Mouse (Mus musculus) heart, embryonic 11.5 days (tissue): Measurements from ENCODE around the gene Otor. TPM values are rescaled to one million over a fixed set of nuclear protein-coding genes. Genes with fewer than 3 reads are reported as not detected.

ENCODE experiments used
- ATAC-seq: fragments of 200-750 bp; cut with Nextera tagmentation; replicated peaks from 2 replicates; pipeline ENCODE4 v1.8.0; 2017; ENCODE audit warnings: moderate library complexity; ENCODE audit not compliant: insufficient number of reproducible peaks, low FRiP score, low TSS enrichment
- H3K27ac ChIP-seq: fragments of 300-500 bp; sonication (generic); 2 replicates; pipeline ENCODE4 v1.5.1; 2014; ENCODE audit warnings: mild to moderate bottlenecking, low read depth, low read length
- H3K27me3 ChIP-seq: fragments of 300-500 bp; sonication (generic); 2 replicates; pipeline ENCODE4 v1.6.1; 2014; ENCODE audit warnings: mild to moderate bottlenecking, low read length, mixed read lengths; ENCODE audit not compliant: control insufficient read depth, insufficient read depth
- H3K36me3 ChIP-seq: fragments of 300-500 bp; sonication (generic); 2 replicates; pipeline ENCODE4 v1.6.1; 2014; ENCODE audit warnings: mild to moderate bottlenecking, low read length, moderate library complexity, mixed read lengths; ENCODE audit not compliant: control insufficient read depth, insufficient read depth
- H3K4me1 ChIP-seq: fragments of 300-500 bp; sonication (generic); 2 replicates; pipeline ENCODE4 v1.6.1; 2014; ENCODE audit warnings: low read length; ENCODE audit not compliant: control insufficient read depth, insufficient read depth
- H3K4me2 ChIP-seq: fragments of 300-500 bp; sonication (generic); 2 replicates; pipeline ENCODE4 v1.6.1; 2014; ENCODE audit warnings: mild to moderate bottlenecking, moderate library complexity
- H3K4me3 ChIP-seq: fragments of 300-500 bp; sonication (generic); 2 replicates; pipeline ENCODE4 v1.5.1; 2014; ENCODE audit warnings: low read depth, low read length
- H3K9ac ChIP-seq: fragments of 300-500 bp; sonication (generic); 2 replicates; pipeline ENCODE4 v1.6.1; 2014; ENCODE audit warnings: mild to moderate bottlenecking, low read depth, low read length, moderate library complexity
- H3K9me3 ChIP-seq: fragments of 300-500 bp; sonication (generic); replicated peaks from 2 replicates; pipeline ENCODE4 v1.6.1; 2016; ENCODE audit warnings: low read length; ENCODE audit not compliant: control insufficient read depth
- WGBS: fragments of 180-500 bp; shearing (Covaris S2); extraction: QIAGEN DNeasy Blood & Tissue Kit; methylation state at CpG from one replicate; pipeline ENCODE4 v1.1.7; 2014; ENCODE audit not compliant: insufficient replicate concordance; 5-methylcytosine and 5-hydroxymethylcytosine counted together
- polyA plus RNA-seq: library from polyadenylated mRNA; unstranded; fragments of >200 nt; fragmentation: Nextera tagmentation; extraction: Ambion mirVana; gene quantifications from 2 replicates; pipeline ENCODE4 v1.2.1, GENCODE M21; 2014

Gene Otor
- polyA plus RNA-seq, 1 experiment from 2014 or later = 2.6 TPM

DNA sequence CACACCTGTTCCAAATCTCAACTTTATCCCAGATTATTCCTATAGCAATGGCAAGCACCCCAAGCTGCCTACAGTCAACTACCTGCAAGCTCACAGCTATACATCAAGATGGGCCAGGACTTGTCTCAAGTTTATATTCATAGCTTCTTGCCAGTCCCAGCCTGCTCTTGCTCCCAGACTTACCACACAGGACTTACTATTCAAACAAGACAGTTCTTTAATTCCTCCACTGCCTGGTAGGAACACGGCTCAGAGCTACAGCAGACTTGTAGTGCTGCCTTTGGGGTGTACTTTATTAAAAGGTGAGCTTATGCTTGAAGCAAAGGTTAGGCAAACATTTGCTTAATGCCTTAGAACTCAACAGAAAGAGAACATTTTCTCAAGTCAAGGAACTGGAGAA lies 18.9 kb downstream of the Otor start:
- Histone ChIP-seq H3K27ac (no peak overlapping the region), H3K4me3 (no peak overlapping the region), H3K4me2 (no peak overlapping the region), H3K9me3 (no peaks in the 10 kb centered on the region), H3K9ac (no peak overlapping the region), H3K36me3 (no peaks in the 10 kb centered on the region), H3K27me3 (no peaks in the 10 kb centered on the region), H3K4me1 (no peaks in the 10 kb centered on the region)
- no peak for ATAC-seq
- 74% methylated on average over 1 of the region's 1 CpGs for WGBS

DNA sequence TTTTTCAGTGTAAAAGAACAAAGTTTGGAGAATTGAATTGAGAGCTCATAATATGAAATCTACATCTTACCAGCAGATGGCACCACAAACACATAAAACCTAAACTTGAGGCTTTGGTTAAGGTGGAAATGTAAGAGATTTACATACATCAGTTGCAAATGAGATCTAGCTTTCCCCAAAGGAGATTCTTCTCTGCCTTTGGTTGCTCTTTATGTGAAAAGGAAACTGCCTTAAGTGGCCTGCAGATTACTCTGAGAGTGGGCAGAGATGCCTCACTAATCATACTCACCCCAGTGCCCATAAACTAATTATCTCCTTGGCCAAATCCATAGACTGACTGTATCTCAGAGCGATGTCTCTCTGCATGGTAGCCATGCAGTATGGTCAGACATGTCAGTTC lies 35.6 kb downstream of the Otor start:
- H3K9me3 ChIP-seq = no peaks in the 10 kb centered on the region
- no peak for ATAC-seq
- no peak overlapping the region for H3K4me3 ChIP-seq
- WGBS = 68% methylated on average over 1 of the region's 1 CpGs
- no peaks in the 10 kb centered on the region for H3K27me3 ChIP-seq
- no peak overlapping the region for H3K27ac ChIP-seq
- H3K36me3 ChIP-seq = no peaks in the 10 kb centered on the region
- no peak overlapping the region for H3K4me2 ChIP-seq
- H3K4me1 ChIP-seq = no peaks in the 10 kb centered on the region
- no peak overlapping the region for H3K9ac ChIP-seq

GRCm38 (mm10) chr2:143114716-143115115 lies 36.4 kb downstream of the Otor start:
- H3K36me3 ChIP-seq = no peaks in the 10 kb centered on the region
- H3K4me2 ChIP-seq = no peak overlapping the region
- H3K9me3 ChIP-seq = no peaks in the 10 kb centered on the region
- WGBS = 64% methylated on average over 4 of the region's 4 CpGs
- H3K9ac ChIP-seq = no peak overlapping the region
- no peak overlapping the region for H3K4me3 ChIP-seq
- H3K27me3 ChIP-seq = no peaks in the 10 kb centered on the region
- no peak for ATAC-seq
- H3K27ac ChIP-seq = no peak overlapping the region
- H3K4me1 ChIP-seq = no peaks in the 10 kb centered on the region

- 64% methylated on average over 3 of the region's 3 CpGs for WGBS
- H3K9ac ChIP-seq = no peak overlapping the region
- no peak overlapping the region for H3K27ac ChIP-seq
- no peaks in the 10 kb centered on the region for H3K36me3 ChIP-seq
- no peaks in the 10 kb centered on the region for H3K9me3 ChIP-seq
- ATAC-seq = no peak
- H3K4me2 ChIP-seq = no peak overlapping the region
- H3K27me3 ChIP-seq = no peaks in the 10 kb centered on the region
- no peaks in the 10 kb centered on the region for H3K4me1 ChIP-seq
- no peak overlapping the region for H3K4me3 ChIP-seq
Observed at GRCm38 (mm10) chr2:143117453-143117852, 39.2 kb downstream of the Otor start.

- Histone ChIP-seq H3K27ac (no peak overlapping the region), H3K4me3 (no peak overlapping the region), H3K4me1 (no peaks in the 10 kb centered on the region), H3K9me3 (no peaks in the 10 kb centered on the region), H3K9ac (no peak overlapping the region), H3K4me2 (no peak overlapping the region), H3K27me3 (no peaks in the 10 kb centered on the region), H3K36me3 (no peaks in the 10 kb centered on the region)
- WGBS = 76% methylated on average over 7 of the region's 7 CpGs
- no peak for ATAC-seq
Observed at GRCm38 (mm10) chr2:143118221-143118620, 39.9 kb downstream of the Otor start.

GRCm38 (mm10) chr2:143131098-143131646 lies 52.9 kb downstream of the Otor start:
- no peaks in the 10 kb centered on the region for H3K9me3 ChIP-seq
- H3K4me1 ChIP-seq = no peaks in the 10 kb centered on the region
- WGBS = 70% methylated on average over 5 of the region's 5 CpGs
- H3K9ac ChIP-seq = no peak overlapping the region
- H3K27ac ChIP-seq = no peak overlapping the region
- H3K4me2 ChIP-seq = no peak overlapping the region
- no peak for ATAC-seq
- no peaks in the 10 kb centered on the region for H3K36me3 ChIP-seq
- H3K27me3 ChIP-seq = no peaks in the 10 kb centered on the region
- no peak overlapping the region for H3K4me3 ChIP-seq

Other genes starting within 250 kb of the Otor start
- 7.6 and 11.3 TPM in 2 replicates for gene Kif16b, start 176.9 kb upstream of the Otor start, polyA plus RNA-seq
- gene Snrpb2, start 15.4 kb upstream of the Otor start, polyA plus RNA-seq = 63.8 and 65.1 TPM in 2 replicates